Mouse (Mus musculus) midbrain, embryonic 13.5 days (tissue): ENCODE measurements around the gene Nlrp9a. TPM values are rescaled to one million over a fixed set of nuclear protein-coding genes. Genes with fewer than 3 reads are reported as not detected.
"Not testable (repeated sequence)": the region's sequence is repeated elsewhere in the genome, so short reads cannot be mapped to it uniquely, and the experiment has no call there.

Source experiments
- ATAC-seq: fragments of 200-750 bp; cut with Nextera tagmentation; 2 replicates; pipeline ENCODE4 v1.8.0; 2017; ENCODE audit warnings: mild to moderate bottlenecking, moderate TSS enrichment, moderate library complexity
- H3K27ac ChIP-seq: fragments of 300-500 bp; sonication (generic); 2 replicates; pipeline ENCODE4 v1.5.1; 2015; ENCODE audit warnings: inconsistent platforms, mild to moderate bottlenecking, moderate library complexity
- H3K27me3 ChIP-seq: fragments of 300-500 bp; sonication (generic); 2 replicates; pipeline ENCODE4 v1.6.1; 2015; ENCODE audit warnings: mild to moderate bottlenecking, inconsistent platforms
- H3K36me3 ChIP-seq: fragments of 300-500 bp; sonication (generic); 2 replicates; pipeline ENCODE4 v1.6.1; 2015; ENCODE audit warnings: mild to moderate bottlenecking, inconsistent platforms
- H3K4me1 ChIP-seq: fragments of 300-500 bp; sonication (generic); replicated peaks from 2 replicates; pipeline ENCODE4 v1.6.1; 2015; ENCODE audit warnings: inconsistent platforms
- H3K4me2 ChIP-seq: fragments of 300-500 bp; sonication (generic); replicated peaks from 2 replicates; pipeline ENCODE4 v1.6.1; 2015; ENCODE audit warnings: moderate library complexity, mild to moderate bottlenecking, inconsistent platforms
- H3K4me3 ChIP-seq: fragments of 300-500 bp; sonication (generic); replicated peaks from 2 replicates; pipeline ENCODE4 v1.5.1; 2015; ENCODE audit warnings: mild to moderate bottlenecking, inconsistent platforms
- H3K9ac ChIP-seq: fragments of 300-500 bp; sonication (generic); replicated peaks from 2 replicates; pipeline ENCODE4 v1.6.1; 2015; ENCODE audit warnings: mild to moderate bottlenecking, inconsistent platforms
- H3K9me3 ChIP-seq: fragments of 300-500 bp; sonication (generic); 2 replicates; pipeline ENCODE4 v1.6.1; 2016; ENCODE audit warnings: mild to moderate bottlenecking, inconsistent platforms
- WGBS: fragments of 180-500 bp; shearing (Covaris S2); methylation state at CpG from one replicate; pipeline ENCODE4 v1.1.7; 2015; 5-methylcytosine and 5-hydroxymethylcytosine counted together
- microRNA-seq: library from miRNA; unstranded; fragments of <30 nt; microRNA quantifications from one replicate; pipeline ENCODE4, GENCODE M21; 2016
- polyA plus RNA-seq: library from polyadenylated mRNA; unstranded; fragments of >200 nt; fragmentation: Nextera tagmentation; extraction: Ambion mirVana; gene quantifications from 2 replicates; pipeline ENCODE4 v1.2.1, GENCODE M21; 2015

Gene Nlrp9a
- polyA plus RNA-seq, result not detected in 2 replicates

GRCm38 (mm10) chr7:26534723-26535122 lies at the start of gene Nlrp9a:
TSS of gene Nlrp9a (plus strand) at chr7:26535023.
- H3K4me2 ChIP-seq, H3K36me3 ChIP-seq, ATAC-seq, H3K4me1 ChIP-seq, H3K4me3 ChIP-seq, H3K27ac ChIP-seq, H3K9ac ChIP-seq, H3K27me3 ChIP-seq, H3K9me3 ChIP-seq: not testable (repeated sequence)
- 63% methylated on average over 2 of the region's 2 CpGs for WGBS

GRCm38 (mm10) chr7:26489514-26489913 lies 45.3 kb upstream of the Nlrp9a start:
- H3K27me3 ChIP-seq, H3K4me3 ChIP-seq, H3K27ac ChIP-seq, ATAC-seq, H3K4me2 ChIP-seq, H3K36me3 ChIP-seq, H3K9ac ChIP-seq, H3K4me1 ChIP-seq: not testable (repeated sequence)
- H3K9me3 ChIP-seq, result peaks cover 10% of the 10 kb centered on the region
- 85% methylated on average over 18 of the region's 18 CpGs for WGBS

GRCm38 (mm10) chr7:26589077-26589476 lies 54.3 kb downstream of the Nlrp9a start:
- Histone ChIP-seq H3K9ac (no peak overlapping the region), H3K36me3 (no peaks in the 10 kb centered on the region), H3K9me3 (no peaks in the 10 kb centered on the region), H3K4me3 (no peak overlapping the region), H3K27ac (no peak overlapping the region), H3K27me3 (no peaks in the 10 kb centered on the region), H3K4me1 (no peaks in the 10 kb centered on the region), H3K4me2 (no peak overlapping the region)
- no peak for ATAC-seq

GRCm38 (mm10) chr7:26589774-26590173 lies 55.0 kb downstream of the Nlrp9a start:
- Histone ChIP-seq H3K27me3 (no peaks in the 10 kb centered on the region), H3K9me3 (no peaks in the 10 kb centered on the region), H3K4me1 (no peaks in the 10 kb centered on the region), H3K27ac (no peak overlapping the region), H3K4me3 (no peak overlapping the region), H3K4me2 (no peak overlapping the region), H3K9ac (no peak overlapping the region), H3K36me3 (no peaks in the 10 kb centered on the region)
- 74% methylated on average over 1 of the region's 1 CpGs for WGBS
- ATAC-seq, result no peak

- not testable (repeated sequence) for H3K36me3 ChIP-seq, H3K9me3 ChIP-seq, H3K4me1 ChIP-seq, H3K4me3 ChIP-seq, H3K9ac ChIP-seq, H3K4me2 ChIP-seq, ATAC-seq, H3K27me3 ChIP-seq, H3K27ac ChIP-seq
- WGBS, result 79% methylated on average over 1 of the region's 1 CpGs
These were observed 83.5 kb downstream of the Nlrp9a start, which contains the start of gene Vmn1r185 for GRCm38 (mm10) chr7:26618364-26618763. TSS of gene Vmn1r185 (minus strand) at chr7:26618464.

Small RNA genes lying within 50 kb of the gene (microRNA-seq; reads per million reads assigned to microRNA genes)
- not detected for gene Gm25947

Other genes with a start within 250 kb of the Nlrp9a start
- not detected in 2 replicates for gene Cyp2a4, start 227.9 kb upstream of the Nlrp9a start, polyA plus RNA-seq
- gene Nlrp9c, start 131.3 kb upstream of the Nlrp9a start, polyA plus RNA-seq, result not detected in 2 replicates
- not detected in 2 replicates for gene Nlrp4a, start 99.9 kb upstream of the Nlrp9a start, polyA plus RNA-seq
- not detected in 2 replicates for gene Vmn1r185, start 83.4 kb downstream of the Nlrp9a start, polyA plus RNA-seq
- gene Cyp2b23, start 151.4 kb downstream of the Nlrp9a start, polyA plus RNA-seq, result not detected in 2 replicates
- gene Cyp2b19, start 222.1 kb downstream of the Nlrp9a start, polyA plus RNA-seq, result 0.27 and 0.38 TPM in 2 replicates